Mouse (Mus musculus): Measurements from ENCODE around the gene Olfr985.
A peak's percentile ranks its signal among the peaks of the same experiment; 100 is the strongest.

Olfr985 gene

GRCm38 (mm10) chr9:40130084-40130483 lies at the start of gene Olfr985:
Gene Olfr985, minus strand, starts transcription at chr9:40130184.
- DNase-seq = no peak

GRCm38 (mm10) chr9:40177017-40177416 lies 47.0 kb upstream of the Olfr985 start:
- no peak for DNase-seq

GRCm38 (mm10) chr9:40166446-40166845 lies 36.5 kb upstream of the Olfr985 start:
- DNase-seq = peak; percentile 4

- DNase-seq = no peak
Observed at GRCm38 (mm10) chr9:40155118-40155644, 25.2 kb upstream of the Olfr985 start.

DNA sequence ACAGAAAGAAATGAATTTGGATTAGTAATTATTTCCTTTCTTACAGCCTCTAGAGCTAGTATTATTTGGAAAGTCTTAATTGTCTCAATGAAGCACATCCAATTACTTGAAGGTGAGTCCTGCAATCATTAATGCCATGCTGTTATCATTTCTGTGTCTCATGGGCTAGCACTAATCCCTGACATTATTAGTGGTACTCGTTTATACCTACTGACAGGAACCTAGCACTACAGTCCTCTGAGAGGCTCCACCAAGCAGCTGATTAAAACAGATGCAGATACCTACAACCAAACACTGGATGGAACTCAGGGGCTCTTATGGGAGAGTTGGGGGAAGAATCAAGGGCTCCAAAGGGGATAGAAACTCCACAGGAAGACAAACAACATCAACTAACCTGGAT lies 11.6 kb upstream of the Olfr985 start:
- DNase-seq = no peak

GRCm38 (mm10) chr9:40139484-40139883 lies 9.5 kb upstream of the Olfr985 start:
- no peak for DNase-seq

DNA sequence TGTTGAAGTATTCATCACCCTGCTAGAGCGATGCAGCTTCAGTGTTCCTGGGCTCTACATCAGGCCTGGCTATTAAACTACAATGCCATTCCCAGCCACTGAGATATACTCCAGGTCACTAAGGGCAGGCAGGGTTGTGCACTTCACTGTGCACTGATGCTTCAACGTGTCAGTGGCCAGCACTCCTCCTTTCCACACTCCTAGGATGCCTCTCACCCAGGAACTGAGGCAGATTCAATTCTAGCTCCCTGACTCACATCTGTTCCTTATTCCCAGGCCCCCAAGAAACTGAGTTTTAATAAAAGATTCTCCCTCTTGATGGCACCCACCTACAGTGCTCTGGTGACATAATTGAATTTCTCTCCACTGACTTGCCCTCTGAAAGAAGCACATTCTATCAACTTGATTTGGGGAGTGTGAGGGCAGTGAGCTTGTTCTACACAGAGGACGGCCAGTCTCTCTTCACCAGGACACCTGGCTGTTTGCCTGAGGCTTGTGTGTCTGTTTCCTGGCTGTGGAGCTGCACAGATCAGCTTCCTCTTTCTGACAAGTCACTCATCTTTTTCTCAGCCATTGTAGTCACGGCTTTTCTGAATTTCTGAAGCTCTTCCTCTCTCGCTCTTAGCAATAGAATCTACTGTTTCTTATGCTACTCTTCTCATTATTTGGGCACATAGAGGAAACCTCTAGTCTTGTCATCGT lies 7.2 kb upstream of the Olfr985 start:
- no peak for DNase-seq

GRCm38 (mm10) chr9:40130556-40130955 lies 572 bp upstream of the Olfr985 start:
- DNase-seq = no peak

GRCm38 (mm10) chr9:40117287-40117659 lies 12.7 kb downstream of the Olfr985 start:
- DNase-seq = no peak

DNA sequence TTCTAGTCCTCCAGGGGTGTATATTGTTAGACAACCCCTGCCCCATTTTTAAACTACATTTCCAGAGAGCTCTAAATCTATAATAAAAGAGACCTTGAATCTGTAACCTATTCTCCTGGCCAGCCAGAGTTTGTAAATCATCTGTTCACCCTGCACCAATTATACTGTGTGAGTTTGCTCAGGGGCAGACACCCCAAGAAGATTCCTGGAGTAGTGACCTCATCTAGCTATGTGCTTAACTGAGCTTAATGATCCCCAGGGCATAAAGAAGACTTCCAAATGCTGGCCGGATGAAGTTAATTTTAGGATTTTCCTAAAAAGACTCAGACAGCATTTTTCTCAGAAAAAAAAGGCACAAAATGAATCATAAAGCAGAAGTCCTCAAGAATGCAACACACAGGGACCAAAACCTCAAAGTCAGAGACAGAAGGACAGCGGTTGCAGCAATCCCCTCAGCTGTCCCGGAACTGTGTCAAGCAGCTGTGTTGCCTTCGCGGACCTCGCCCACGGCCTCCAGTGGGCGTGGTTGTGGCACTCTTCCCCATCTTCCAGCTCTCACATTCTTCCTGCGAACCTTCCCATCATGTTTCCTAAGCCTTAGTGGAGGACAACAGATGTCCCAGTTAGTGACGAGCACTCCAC lies 13.2 kb downstream of the Olfr985 start:
- DNase-seq = peak; percentile 45

- DNase-seq = no peak
Observed at GRCm38 (mm10) chr9:40114106-40114505, 15.9 kb downstream of the Olfr985 start, which contains the start of gene Olfr984. Gene Olfr984, minus strand, starts transcription at chr9:40114206.

GRCm38 (mm10) chr9:40094769-40095168 lies 35.2 kb downstream of the Olfr985 start:
- no peak for DNase-seq

- DNase-seq = no peak
Observed at GRCm38 (mm10) chr9:40093495-40093894, 36.5 kb downstream of the Olfr985 start, which contains the start of gene Olfr983. Gene Olfr983, minus strand, starts transcription at chr9:40093595.

Measured in lung, postnatal 14 days (tissue).